Mouse (Mus musculus) lung, postnatal 0 days (tissue): Measurements from ENCODE around the gene Gm37240.

Source experiments
- CTCF ChIP-seq: IDR thresholded peaks from 2 replicates; pipeline ENCODE4 v1.5.1; 2016; ENCODE audit warnings: antibody characterized with exemption, mild to moderate bottlenecking
- EP300 ChIP-seq: IDR thresholded peaks from 2 replicates; pipeline ENCODE4 v1.6.1; 2016; ENCODE audit warnings: antibody characterized with exemption, mild to moderate bottlenecking, control low read depth

DNA sequence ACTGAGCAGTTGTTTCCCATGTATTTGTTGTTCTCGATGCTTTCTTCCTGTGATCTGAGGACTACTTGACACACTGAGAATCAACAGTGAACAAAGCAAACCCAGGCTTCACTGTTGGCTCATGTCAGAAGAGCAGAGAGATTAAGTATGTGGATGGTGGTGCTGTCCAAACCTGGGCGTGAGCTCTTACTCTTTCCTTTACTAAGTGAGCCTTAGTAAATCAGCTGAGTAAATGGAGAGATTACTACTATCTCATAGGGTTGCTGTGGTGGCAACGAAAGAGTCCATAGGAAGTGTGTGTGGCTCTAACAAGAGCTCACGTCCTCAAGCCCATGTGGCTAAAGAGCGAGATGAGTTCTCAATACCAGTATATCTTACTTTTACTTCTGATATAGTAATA, 950.4 kb downstream of the Gm37240 start:
- TF ChIP-seq CTCF, result no peak
- no peak for TF ChIP-seq EP300
